Comparison of ENCODE assay signal across 20 mouse cellular contexts in the genomic region with DNA sequence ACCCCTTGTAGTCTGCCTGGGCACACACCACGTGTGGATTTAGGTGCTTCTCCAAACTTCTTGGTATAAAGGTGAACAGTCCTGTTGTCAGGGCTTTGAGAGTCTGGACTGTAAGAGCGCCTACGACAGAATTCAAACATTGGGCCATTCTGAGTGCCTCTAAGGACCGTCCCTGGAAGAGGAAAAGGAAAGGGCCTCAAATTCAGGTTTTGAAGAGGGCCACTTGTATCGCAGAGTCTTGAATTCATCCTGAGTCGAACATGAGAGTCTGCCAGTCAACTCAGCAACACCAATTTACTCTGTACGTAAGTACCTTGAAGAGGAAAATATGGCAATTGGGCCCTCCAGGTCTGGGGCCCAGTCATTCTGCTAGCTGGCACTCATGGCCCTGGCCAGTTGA. TPM values are rescaled to one million over a fixed set of nuclear protein-coding genes. Genes with fewer than 3 reads are reported as not detected.
"Had no signal": no experiment of that assay in that cellular context is flagged by ENCODE, and none has a peak within 500 bp of the region (broad histone marks: within the 10 kb centered on the region; RNA-seq: fewer than 3 reads in every experiment).

No protein-coding gene starts in this region.

- H3K9me3 ChIP-seq: limb, embryonic 13.5 days; megakaryocyte, embryonic 14.5 days; midbrain, embryonic 15.5 days; neural tube, embryonic 12.5 days; stomach, embryonic 15.5 days had no signal

- ATAC-seq: midbrain, embryonic 15.5 days had no signal

- H3K4me1 ChIP-seq: limb, embryonic 13.5 days; megakaryocyte, embryonic 14.5 days; midbrain, embryonic 15.5 days; neural tube, embryonic 12.5 days; stomach, embryonic 15.5 days had no signal

- H3K36me3 ChIP-seq: limb, embryonic 13.5 days; midbrain, embryonic 15.5 days; neural tube, embryonic 12.5 days; stomach, embryonic 15.5 days had no signal

- H3K9ac ChIP-seq: limb, embryonic 13.5 days; liver, embryonic 14.5 days; midbrain, embryonic 15.5 days; neural tube, embryonic 12.5 days; stomach, embryonic 15.5 days had no signal

- DNase-seq: kidney, adult 11 months; kidney, adult 9 months; kidney, postnatal 36 days; layer of hippocampus, adult 9-11 months; layer of hippocampus, postnatal 36 days; left cerebral cortex, postnatal 4 days; right cerebral cortex, postnatal 14 days; thymus, adult 2 months; thymus, postnatal 36 days had no signal

- H3K4me2 ChIP-seq: limb, embryonic 13.5 days; midbrain, embryonic 11.5 days; midbrain, embryonic 15.5 days; neural tube, embryonic 12.5 days; stomach, embryonic 15.5 days had no signal

- H3K4me3 ChIP-seq: limb, embryonic 13.5 days; megakaryocyte, embryonic 14.5 days; midbrain, embryonic 15.5 days; neural tube, embryonic 12.5 days; stomach, embryonic 15.5 days had no signal

- H3K27ac ChIP-seq: kidney, postnatal 0 days; limb, embryonic 13.5 days; liver, embryonic 14.5 days; macrophage; midbrain, embryonic 15.5 days; neural tube, embryonic 12.5 days; stomach, embryonic 15.5 days had no signal

- H3K27me3 ChIP-seq: limb, embryonic 13.5 days; midbrain, embryonic 15.5 days; neural tube, embryonic 12.5 days; stomach, embryonic 15.5 days had no signal

RNA-seq across cellular contexts. Expression of a gene that starts 27.5 kb away (rescaled TPM):
- total RNA-seq: monocyte, adult 5-6 weeks; neutrophil, adult 5-6 weeks had no signal
